17 mouse cellular contexts compared by ENCODE assay signal in genomic region chr4:51928245-51928644, GRCm38 (mm10).
"Had no signal": no experiment of that assay in that cellular context is flagged by ENCODE, and none has a peak within 500 bp of the region (broad histone marks: within the 10 kb centered on the region; RNA-seq: fewer than 3 reads in every experiment).

No protein-coding gene starts in this region.

- ATAC-seq: intestine, postnatal 0 days; liver, embryonic 12.5 days had no signal

- H3K9me3 ChIP-seq: limb, embryonic 15.5 days; liver, embryonic 12.5 days; megakaryocyte, embryonic 14.5 days; neural tube, embryonic 13.5 days had no signal

- H3K27me3 ChIP-seq: limb, embryonic 15.5 days; liver, embryonic 12.5 days; megakaryocyte, embryonic 14.5 days; neural tube, embryonic 13.5 days had no signal

- H3K4me1 ChIP-seq: limb, embryonic 15.5 days; liver, embryonic 12.5 days; megakaryocyte, embryonic 14.5 days; neural tube, embryonic 13.5 days had no signal

- H3K9ac ChIP-seq: limb, embryonic 15.5 days; liver, embryonic 12.5 days; lung, embryonic 14.5 days; neural tube, embryonic 13.5 days had no signal

- DNase-seq: kidney, adult 8-10 months; kidney, postnatal 36 days; layer of hippocampus, adult 9-11 months; layer of hippocampus, postnatal 36 days; lung, embryonic 14.5 days; lung, postnatal 10 days; right cerebral cortex, postnatal 4 days; spleen, adult 18-20 months; thymus, adult 18-20 months; thymus, postnatal 14 days had no signal

- H3K4me2 ChIP-seq: limb, embryonic 15.5 days; liver, embryonic 12.5 days; lung, embryonic 14.5 days; neural tube, embryonic 13.5 days had no signal

- H3K27ac ChIP-seq: kidney, postnatal 0 days; limb, embryonic 15.5 days; liver, embryonic 12.5 days; macrophage; neural tube, embryonic 13.5 days had no signal

- H3K36me3 ChIP-seq: limb, embryonic 15.5 days; liver, embryonic 12.5 days; neural tube, embryonic 13.5 days had no signal

- H3K4me3 ChIP-seq: limb, embryonic 15.5 days; liver, embryonic 12.5 days; megakaryocyte, embryonic 14.5 days; neural tube, embryonic 13.5 days had no signal
